Mouse (Mus musculus) hindbrain, embryonic 13.5 days (tissue): ENCODE measurements at regions not wholly inside any gene's neighbourhood (a gene's known extent, or its start where the extent isn't known, plus 50 kb on each side); places are given as distances from the start of the nearest gene placed in this dataset.

Source experiments
- ATAC-seq: fragments of 200-750 bp; cut with Nextera tagmentation; 2 replicates; pipeline ENCODE4 v1.8.0; 2017; ENCODE audit warnings: moderate TSS enrichment; ENCODE audit not compliant: low FRiP score
- H3K27ac ChIP-seq: fragments of 300-500 bp; sonication (generic); 2 replicates; pipeline ENCODE4 v1.5.1; 2015; ENCODE audit warnings: inconsistent platforms, mild to moderate bottlenecking, moderate library complexity
- H3K27me3 ChIP-seq: fragments of 300-500 bp; sonication (generic); 2 replicates; pipeline ENCODE4 v1.6.1; 2015; ENCODE audit warnings: mild to moderate bottlenecking, inconsistent platforms
- H3K36me3 ChIP-seq: fragments of 300-500 bp; sonication (generic); 2 replicates; pipeline ENCODE4 v1.6.1; 2015; ENCODE audit warnings: mild to moderate bottlenecking, inconsistent platforms
- H3K4me1 ChIP-seq: fragments of 300-500 bp; sonication (generic); replicated peaks from 2 replicates; pipeline ENCODE4 v1.6.1; 2015; ENCODE audit warnings: inconsistent platforms
- H3K4me2 ChIP-seq: fragments of 300-500 bp; sonication (generic); 2 replicates; pipeline ENCODE4 v1.6.1; 2015; ENCODE audit warnings: inconsistent platforms, mild to moderate bottlenecking, moderate library complexity
- H3K4me3 ChIP-seq: fragments of 300-500 bp; sonication (generic); 2 replicates; pipeline ENCODE4 v1.5.1; 2015; ENCODE audit warnings: mild to moderate bottlenecking, inconsistent platforms
- H3K9ac ChIP-seq: fragments of 300-500 bp; sonication (generic); 2 replicates; pipeline ENCODE4 v1.6.1; 2015; ENCODE audit warnings: mild to moderate bottlenecking, inconsistent platforms
- H3K9me3 ChIP-seq: fragments of 300-500 bp; sonication (generic); 2 replicates; pipeline ENCODE4 v1.6.1; 2016; ENCODE audit warnings: inconsistent platforms
- WGBS: fragments of 180-500 bp; shearing (Covaris S2); methylation state at CpG from one replicate; pipeline ENCODE4 v1.1.7; 2015; 5-methylcytosine and 5-hydroxymethylcytosine counted together

- no peaks in the 10 kb centered on the region for H3K36me3 ChIP-seq
- no peaks in the 10 kb centered on the region for H3K4me1 ChIP-seq
- no peak for ATAC-seq
- no peaks in the 10 kb centered on the region for H3K27me3 ChIP-seq
- 89% methylated on average over 4 of the region's 4 CpGs for WGBS
- H3K4me3 ChIP-seq: no peak overlapping the region
- H3K4me2 ChIP-seq: no peak overlapping the region
- H3K27ac ChIP-seq: no peak overlapping the region
- H3K9me3 ChIP-seq: no peaks in the 10 kb centered on the region
- H3K9ac ChIP-seq: no peak overlapping the region
Measured at GRCm38 (mm10) chr15:68714337-68714736, 2213.6 kb upstream of the Lrrc6 start.

GRCm38 (mm10) chr15:68707306-68707705 is 2206.6 kb upstream of the Lrrc6 start:
- no peak overlapping the region for H3K4me2 ChIP-seq
- H3K27ac ChIP-seq: no peak overlapping the region
- no peaks in the 10 kb centered on the region for H3K27me3 ChIP-seq
- no peak overlapping the region for H3K4me3 ChIP-seq
- ATAC-seq: no peak
- no peaks in the 10 kb centered on the region for H3K36me3 ChIP-seq
- H3K9me3 ChIP-seq: peaks cover 4% of the 10 kb centered on the region; the same call in 1 of the 2 replicates
- WGBS: 86% methylated on average over 3 of the region's 3 CpGs
- no peak overlapping the region for H3K9ac ChIP-seq
- H3K4me1 ChIP-seq: no peaks in the 10 kb centered on the region

GRCm38 (mm10) chr15:68695041-68695650 is 2194.4 kb upstream of the Lrrc6 start:
- no peak for ATAC-seq
- Histone ChIP-seq H3K27me3 (no peaks in the 10 kb centered on the region), H3K9ac (no peak overlapping the region), H3K9me3 (no peaks in the 10 kb centered on the region), H3K27ac (no peak overlapping the region), H3K4me1 (peaks cover 7% of the 10 kb centered on the region), H3K4me3 (no peak overlapping the region), H3K4me2 (no peak overlapping the region), H3K36me3 (no peaks in the 10 kb centered on the region)
- 53% methylated on average over 5 of the region's 5 CpGs for WGBS

- H3K4me3 ChIP-seq: no peak overlapping the region
- no peaks in the 10 kb centered on the region for H3K4me1 ChIP-seq
- no peak overlapping the region for H3K9ac ChIP-seq
- no peaks in the 10 kb centered on the region for H3K36me3 ChIP-seq
- H3K4me2 ChIP-seq: no peak overlapping the region
- WGBS: 76% methylated on average over 1 of the region's 1 CpGs
- no peaks in the 10 kb centered on the region for H3K9me3 ChIP-seq
- no peak overlapping the region for H3K27ac ChIP-seq
- peak; percentile 21; the same call in 1 of the 2 replicates for ATAC-seq
- H3K27me3 ChIP-seq: no peaks in the 10 kb centered on the region
Measured at GRCm38 (mm10) chr15:68667462-68667861, 2166.8 kb upstream of the Lrrc6 start.

GRCm38 (mm10) chr15:68665331-68665730 is 2164.6 kb upstream of the Lrrc6 start:
- no peak for ATAC-seq
- Histone ChIP-seq H3K27me3 (no peaks in the 10 kb centered on the region), H3K36me3 (no peaks in the 10 kb centered on the region), H3K4me3 (no peak overlapping the region), H3K9me3 (no peaks in the 10 kb centered on the region), H3K27ac (no peak overlapping the region), H3K9ac (no peak overlapping the region), H3K4me1 (no peaks in the 10 kb centered on the region), H3K4me2 (no peak overlapping the region)

- Histone ChIP-seq H3K27me3 (no peaks in the 10 kb centered on the region), H3K4me2 (no peak overlapping the region), H3K9ac (no peak overlapping the region), H3K4me3 (no peak overlapping the region), H3K9me3 (no peaks in the 10 kb centered on the region), H3K36me3 (no peaks in the 10 kb centered on the region), H3K27ac (no peak overlapping the region), H3K4me1 (no peaks in the 10 kb centered on the region)
- ATAC-seq: no peak
- WGBS: 72% methylated on average over 6 of the region's 6 CpGs
Measured at GRCm38 (mm10) chr15:68656722-68657121, 2156.0 kb upstream of the Lrrc6 start.

GRCm38 (mm10) chr15:68655046-68655445 is 2154.3 kb upstream of the Lrrc6 start:
- no peak for ATAC-seq
- WGBS: 93% methylated on average over 3 of the region's 3 CpGs
- peaks cover 6% of the 10 kb centered on the region for H3K4me1 ChIP-seq
- no peak overlapping the region for H3K4me2 ChIP-seq
- H3K27me3 ChIP-seq: no peaks in the 10 kb centered on the region
- H3K9me3 ChIP-seq: no peaks in the 10 kb centered on the region
- H3K36me3 ChIP-seq: no peaks in the 10 kb centered on the region
- no peak overlapping the region for H3K9ac ChIP-seq
- no peak overlapping the region for H3K27ac ChIP-seq
- H3K4me3 ChIP-seq: no peak overlapping the region

- no peak overlapping the region; the same call in 1 of the 2 replicates for H3K27ac ChIP-seq
- ATAC-seq: peak; percentile 32; the same call in 1 of the 2 replicates
- peaks cover 17% of the 10 kb centered on the region for H3K4me1 ChIP-seq
- H3K36me3 ChIP-seq: no peaks in the 10 kb centered on the region
- H3K9me3 ChIP-seq: no peaks in the 10 kb centered on the region
- H3K4me3 ChIP-seq: no peak overlapping the region
- no peaks in the 10 kb centered on the region for H3K27me3 ChIP-seq
- 34% methylated on average over 2 of the region's 2 CpGs for WGBS
- no peak overlapping the region for H3K9ac ChIP-seq
- H3K4me2 ChIP-seq: no peak overlapping the region
Measured at GRCm38 (mm10) chr15:68650609-68651008, 2149.9 kb upstream of the Lrrc6 start.

GRCm38 (mm10) chr15:68650033-68650432 is 2149.3 kb upstream of the Lrrc6 start:
- Histone ChIP-seq H3K4me2 (no peak overlapping the region), H3K4me3 (no peak overlapping the region), H3K4me1 (peaks cover 17% of the 10 kb centered on the region), H3K27ac (no peak overlapping the region; the same call in 1 of the 2 replicates), H3K9me3 (no peaks in the 10 kb centered on the region), H3K9ac (no peak overlapping the region), H3K27me3 (no peaks in the 10 kb centered on the region), H3K36me3 (no peaks in the 10 kb centered on the region)
- ATAC-seq: peak; percentile 80
- 17% methylated on average over 3 of the region's 3 CpGs for WGBS

GRCm38 (mm10) chr15:68646865-68647264 is 2146.2 kb upstream of the Lrrc6 start:
- ATAC-seq: no peak

GRCm38 (mm10) chr15:68644862-68645261 is 2144.2 kb upstream of the Lrrc6 start:
- 94% methylated on average over 1 of the region's 1 CpGs for WGBS
- H3K27ac ChIP-seq: no peak overlapping the region
- H3K9ac ChIP-seq: no peak overlapping the region
- H3K27me3 ChIP-seq: no peaks in the 10 kb centered on the region
- no peaks in the 10 kb centered on the region for H3K36me3 ChIP-seq
- H3K9me3 ChIP-seq: no peaks in the 10 kb centered on the region
- peaks cover 9% of the 10 kb centered on the region for H3K4me1 ChIP-seq
- H3K4me3 ChIP-seq: no peak overlapping the region
- H3K4me2 ChIP-seq: no peak overlapping the region
- ATAC-seq: no peak

More at GRCm38 (mm10) chr15:68646865-68647264, 2146.2 kb upstream of the Lrrc6 start:
- H3K9ac ChIP-seq: no peak overlapping the region
- WGBS: 56% methylated on average over 3 of the region's 3 CpGs
- H3K4me3 ChIP-seq: no peak overlapping the region
- H3K9me3 ChIP-seq: no peaks in the 10 kb centered on the region
- peaks cover 17% of the 10 kb centered on the region for H3K4me1 ChIP-seq
- no peaks in the 10 kb centered on the region for H3K27me3 ChIP-seq
- H3K36me3 ChIP-seq: no peaks in the 10 kb centered on the region
- no peak overlapping the region for H3K27ac ChIP-seq
- no peak overlapping the region for H3K4me2 ChIP-seq

GRCm38 (mm10) chr15:68635633-68636032 is 2134.9 kb upstream of the Lrrc6 start:
- Histone ChIP-seq H3K9me3 (no peaks in the 10 kb centered on the region), H3K27ac (no peak overlapping the region), H3K9ac (no peak overlapping the region), H3K4me1 (no peaks in the 10 kb centered on the region), H3K4me2 (no peak overlapping the region), H3K27me3 (no peaks in the 10 kb centered on the region), H3K36me3 (no peaks in the 10 kb centered on the region), H3K4me3 (no peak overlapping the region)
- no peak for ATAC-seq

- H3K9me3 ChIP-seq: no peaks in the 10 kb centered on the region
- no peak overlapping the region for H3K4me2 ChIP-seq
- H3K27ac ChIP-seq: no peak overlapping the region
- H3K27me3 ChIP-seq: no peaks in the 10 kb centered on the region
- no peak overlapping the region for H3K4me3 ChIP-seq
- no peaks in the 10 kb centered on the region for H3K36me3 ChIP-seq
- no peak for ATAC-seq
- WGBS: 74% methylated on average over 4 of the region's 4 CpGs
- H3K4me1 ChIP-seq: no peaks in the 10 kb centered on the region
- H3K9ac ChIP-seq: no peak overlapping the region
Measured at GRCm38 (mm10) chr15:68626976-68627375, 2126.3 kb upstream of the Lrrc6 start.
